Mouse (Mus musculus) CD8-positive naive resting alpha-beta T cell, adult 57 days (primary cell): Measurements from ENCODE around the gene Pias3. TPM values are rescaled to one million over a fixed set of nuclear protein-coding genes. Genes with fewer than 3 reads are reported as not detected.

ENCODE experiments used
- total RNA-seq: library from RNA; stranded (reverse); gene quantifications from one replicate; pipeline ENCODE4 v1.2.4, GENCODE M21; 2023

The Pias3 gene
- 14.8 TPM for total RNA-seq

DNA sequence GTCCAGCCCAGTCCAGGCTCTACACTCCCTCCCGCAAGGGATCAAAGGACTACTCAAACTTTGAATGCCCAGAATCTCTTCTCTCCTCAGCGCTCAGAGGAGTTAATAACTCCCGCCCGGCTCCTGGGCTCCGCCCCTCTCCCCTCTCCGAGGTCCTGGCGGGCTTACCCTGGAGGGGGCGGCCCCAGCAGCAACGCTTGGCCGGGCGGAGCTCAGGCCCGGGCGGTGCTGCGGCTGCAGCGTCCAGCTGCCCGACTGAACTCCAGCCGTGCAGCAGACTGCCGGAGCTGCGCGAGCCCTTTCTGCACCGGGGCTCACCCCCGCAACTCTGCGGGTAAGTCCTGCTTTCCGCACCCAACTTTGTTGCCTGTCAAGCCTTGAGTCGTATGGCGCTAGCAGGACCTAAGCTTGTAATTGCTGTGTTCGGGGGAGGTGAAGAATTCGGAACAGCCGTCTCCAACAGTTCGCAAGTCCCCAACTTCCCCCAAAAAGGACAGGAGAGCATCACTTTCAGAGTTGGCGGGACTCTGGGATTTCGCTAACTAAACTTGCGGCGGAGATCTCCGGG lies at the start of gene Pias3:
Gene Pias3, plus strand, starts transcription at position 187 of the 568 bp plus-strand sequence.

DNA sequence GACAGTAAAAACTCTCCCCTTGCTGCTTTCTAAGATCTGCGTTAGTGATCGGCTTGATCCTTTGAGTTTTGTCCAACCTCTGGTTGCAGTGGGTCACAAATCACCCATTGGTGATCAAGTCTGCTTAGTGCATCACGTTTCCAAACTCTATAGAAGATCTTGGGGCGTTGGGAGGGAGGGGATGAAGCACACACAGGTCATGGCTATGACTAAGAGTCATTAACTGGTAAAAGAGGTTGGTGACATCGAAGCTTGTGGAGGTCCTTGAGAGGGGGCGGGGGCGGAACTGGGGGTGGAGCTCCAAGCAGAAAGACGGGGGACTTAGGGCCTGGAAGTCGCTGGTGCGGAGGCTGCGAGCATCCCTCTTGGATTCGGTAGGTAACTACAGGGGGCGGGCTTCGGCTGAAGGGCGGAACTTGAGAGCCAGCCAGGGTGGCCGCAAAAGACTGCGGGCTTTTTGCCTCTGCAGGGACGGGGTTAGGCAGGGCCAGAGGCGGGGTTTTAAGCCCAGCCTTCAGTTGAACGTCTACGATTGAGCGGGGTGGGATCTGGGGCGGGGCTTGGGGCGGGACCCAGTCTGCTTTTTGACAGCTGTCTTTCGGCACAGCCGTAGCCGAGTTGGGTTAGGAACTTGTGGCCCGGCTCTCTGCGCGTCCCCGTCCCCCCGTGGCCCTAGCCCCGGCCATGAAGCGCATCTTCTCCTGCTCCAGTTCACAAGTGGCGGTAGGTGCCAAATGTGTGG lies 26.3 kb upstream of the Pias3 start, which contains the start of gene Ankrd35:
Gene Ankrd35, plus strand, starts transcription at position 405 of the 742 bp plus-strand sequence.

DNA sequence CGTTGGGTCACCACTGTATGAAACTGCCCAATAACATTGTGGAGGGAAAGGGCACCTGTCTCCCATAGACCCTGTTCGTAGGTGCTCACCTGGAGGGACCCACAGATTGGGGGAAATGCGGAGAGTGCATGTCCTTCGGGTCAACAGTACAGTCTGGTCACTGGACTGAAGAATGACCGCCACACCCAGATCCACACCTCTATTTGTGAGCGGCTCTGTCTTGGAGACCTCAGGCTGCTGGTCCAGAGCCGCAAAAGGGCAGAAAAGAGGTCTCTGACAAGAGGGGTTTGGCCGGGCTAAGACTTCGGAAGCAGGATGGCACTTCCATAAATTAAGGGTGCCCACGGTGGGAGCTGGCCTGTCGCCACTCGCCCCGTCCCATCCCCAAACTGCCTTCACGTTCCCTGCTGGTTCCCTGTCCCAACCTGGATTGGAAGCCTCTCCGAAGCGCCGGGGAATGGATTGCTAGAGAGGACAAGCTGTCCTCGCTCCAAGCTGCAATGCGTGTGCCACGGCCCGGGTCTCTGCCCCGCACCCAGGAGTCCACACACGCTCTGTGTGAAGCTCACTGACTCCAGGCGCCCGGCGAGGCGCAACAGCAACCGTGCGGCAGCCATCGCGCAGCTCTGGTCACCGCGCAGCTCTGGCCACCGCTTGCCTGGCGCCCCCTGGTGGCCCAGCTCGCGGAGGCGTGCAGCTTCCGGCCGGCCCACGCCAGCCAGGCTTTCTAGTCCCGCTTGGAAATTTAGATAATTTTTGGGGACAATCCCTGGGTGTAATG lies 11.9 kb downstream of the Pias3 start, which contains the start of gene Nudt17:
Gene Nudt17, minus strand, starts transcription at position 660 of the 781 bp plus-strand sequence.

DNA sequence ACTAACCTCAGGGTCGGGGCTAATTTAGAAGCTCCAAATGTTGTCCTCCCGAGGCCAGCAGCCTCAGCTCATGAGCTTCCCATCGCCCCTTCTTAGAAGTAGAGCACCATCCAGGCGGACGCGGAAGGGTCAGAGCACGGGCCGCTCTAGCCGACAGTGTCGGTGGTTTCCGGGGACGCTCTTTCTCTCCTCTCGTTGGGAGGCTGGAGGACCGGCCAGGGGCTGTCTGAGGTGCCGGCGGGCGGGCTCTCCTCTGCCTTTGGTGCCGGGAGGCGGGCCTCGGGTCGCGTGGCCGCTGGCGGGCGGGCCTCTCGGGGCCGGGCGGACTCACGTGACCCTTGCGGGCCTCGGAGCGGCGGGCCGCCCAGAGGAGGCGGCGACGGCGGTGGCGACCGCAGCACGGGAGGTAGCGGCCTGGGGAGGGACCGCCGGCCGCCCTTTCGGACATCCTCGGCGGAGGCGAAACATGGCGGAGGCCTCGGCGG lies 31.2 kb downstream of the Pias3 start, which contains the start of the genes Polr3c and Rnf115:
Gene Polr3c, minus strand, starts transcription at position 286 of the 485 bp plus-strand sequence.
Gene Rnf115, plus strand, starts transcription at position 322 of the 485 bp plus-strand sequence.

Other genes starting within 250 kb of the Pias3 start
- gene BC107364, start 244.1 kb upstream of the Pias3 start, total RNA-seq: not detected
- not detected for gene Hfe2, start 171.2 kb upstream of the Pias3 start, total RNA-seq
- 382 TPM for gene Txnip, start 138.4 kb upstream of the Pias3 start, total RNA-seq
- gene Gm16253, start 119.4 kb upstream of the Pias3 start, total RNA-seq: not detected
- 34.6 TPM for gene Polr3gl, start 102.2 kb upstream of the Pias3 start, total RNA-seq
- not detected for gene Ankrd34a, start 99.7 kb upstream of the Pias3 start, total RNA-seq
- not detected for gene Lix1l, start 95.2 kb upstream of the Pias3 start, total RNA-seq
- gene Rbm8a, start 66.5 kb upstream of the Pias3 start, total RNA-seq: 87.7 TPM
- 26.4 TPM for gene Pex11b, start 61.0 kb upstream of the Pias3 start, total RNA-seq
- 0.18 TPM for gene Gm42957, start 60.9 kb upstream of the Pias3 start, total RNA-seq
- gene Itga10, start 50.8 kb upstream of the Pias3 start, total RNA-seq: 2.7 TPM
- gene Ankrd35, start 26.3 kb upstream of the Pias3 start, total RNA-seq: not detected
- gene Nudt17, start 12.2 kb downstream of the Pias3 start, total RNA-seq: 1.9 TPM
- 64.1 TPM for gene Polr3c, start 31.2 kb downstream of the Pias3 start, total RNA-seq
- 43.7 TPM for gene Rnf115, start 31.3 kb downstream of the Pias3 start, total RNA-seq
- 0.21 TPM for gene Pdzk1, start 132.9 kb downstream of the Pias3 start, total RNA-seq
- gene Cd160, start 133.0 kb downstream of the Pias3 start, total RNA-seq: 13.4 TPM
- not detected for gene Gja5, start 208.3 kb downstream of the Pias3 start, total RNA-seq
- 25.9 TPM for gene Gpr89, start 209.0 kb downstream of the Pias3 start, total RNA-seq
- not detected for gene Gja8, start 229.6 kb downstream of the Pias3 start, total RNA-seq